Mouse (Mus musculus): ENCODE measurements around the gene Ptbp3. TPM values are rescaled to one million over a fixed set of nuclear protein-coding genes. Genes with fewer than 3 reads are reported as not detected.

Gene Ptbp3
- polyA plus RNA-seq, 1 experiment from 2014 or later = 47.5 TPM

- Histone ChIP-seq H3K9me3 (no peaks in the 10 kb centered on the region), H3K4me2 (replicated peaks) (no peak overlapping the region), H3K4me3 (no peak overlapping the region), H3K4me1 (no peaks in the 10 kb centered on the region), H3K27me3 (no peaks in the 10 kb centered on the region), H3K27ac (no peak overlapping the region), H3K9ac (no peak overlapping the region), H3K36me3 (no peaks in the 10 kb centered on the region)
- ATAC-seq (ENCODE audit: insufficient number of reproducible peaks, insufficient read depth, low FRiP score, low TSS enrichment) = no peak
- WGBS = 76% methylated on average over 3 of the region's 3 CpGs
Measured at GRCm38 (mm10) chr4:59444994-59445393, 104.2 kb downstream of the Ptbp3 start.

- Histone ChIP-seq H3K36me3 (no peaks in the 10 kb centered on the region), H3K9ac (no peak overlapping the region), H3K9me3 (no peaks in the 10 kb centered on the region), H3K4me2 (replicated peaks) (no peak overlapping the region), H3K4me3 (no peak overlapping the region), H3K27ac (no peak overlapping the region), H3K4me1 (no peaks in the 10 kb centered on the region), H3K27me3 (no peaks in the 10 kb centered on the region; the same call in 1 of the 2 replicates)
- no peak for ATAC-seq (ENCODE audit: insufficient number of reproducible peaks, insufficient read depth, low FRiP score, low TSS enrichment)
- WGBS = 73% methylated on average over 4 of the region's 4 CpGs
Measured at GRCm38 (mm10) chr4:59444085-59444484, 105.1 kb downstream of the Ptbp3 start.

- Histone ChIP-seq H3K27ac (no peak overlapping the region), H3K4me1 (0 out of 2 replicates have a peak, but pooled peaks cover 5% of the 10 kb centered on the region), H3K9me3 (no peaks in the 10 kb centered on the region), H3K9ac (no peak overlapping the region), H3K27me3 (peaks cover 14% of the 10 kb centered on the region; the same call in 1 of the 2 replicates), H3K36me3 (no peaks in the 10 kb centered on the region), H3K4me3 (no peak overlapping the region), H3K4me2 (replicated peaks) (no peak overlapping the region)
- no peak for ATAC-seq (ENCODE audit: insufficient number of reproducible peaks, insufficient read depth, low FRiP score, low TSS enrichment)
- WGBS = 85% methylated on average over 1 of the region's 1 CpGs
Measured at GRCm38 (mm10) chr4:59441265-59441664, 107.9 kb downstream of the Ptbp3 start.

- no peaks in the 10 kb centered on the region for H3K9me3 ChIP-seq
- no peak overlapping the region for H3K9ac ChIP-seq
- no peak overlapping the region for H3K4me2 ChIP-seq (replicated peaks)
- no peak for ATAC-seq (ENCODE audit: insufficient number of reproducible peaks, insufficient read depth, low FRiP score, low TSS enrichment)
- H3K4me3 ChIP-seq = no peak overlapping the region
- H3K36me3 ChIP-seq = no peaks in the 10 kb centered on the region
- 28% methylated on average over 2 of the region's 2 CpGs for WGBS
- H3K4me1 ChIP-seq = 0 out of 2 replicates have a peak, but pooled peaks cover 5% of the 10 kb centered on the region
- H3K27me3 ChIP-seq = peaks cover 14% of the 10 kb centered on the region; the same call in 1 of the 2 replicates
- no peak overlapping the region for H3K27ac ChIP-seq
Measured at GRCm38 (mm10) chr4:59439960-59440359, 109.2 kb downstream of the Ptbp3 start.

GRCm38 (mm10) chr4:59439041-59439440 lies 110.1 kb downstream of the Ptbp3 start:
- 33% methylated on average over 5 of the region's 5 CpGs for WGBS

GRCm38 (mm10) chr4:59437990-59438854 lies 110.9 kb downstream of the Ptbp3 start, which contains the start of gene Susd1:
TSS of gene Susd1 (minus strand) at chr4:59438633.
- Histone ChIP-seq H3K27me3 (peaks cover 14% of the 10 kb centered on the region; the same call in 1 of the 2 replicates), H3K4me1 (0 out of 2 replicates have a peak, but pooled peaks cover 5% of the 10 kb centered on the region), H3K9me3 (no peaks in the 10 kb centered on the region), H3K4me2 (replicated peaks) (peak within 1 kb of the TSS; percentile 100), H3K27ac (no peak within 1 kb of the TSS), H3K36me3 (no peaks in the 10 kb centered on the region), H3K9ac (peak within 1 kb of the TSS; percentile 73), H3K4me3 (peak within 1 kb of the TSS; percentile 65)
- under 1% methylated on average over 75 of the region's 75 CpGs for WGBS
- peak; percentile 70 for ATAC-seq (ENCODE audit: insufficient number of reproducible peaks, insufficient read depth, low FRiP score, low TSS enrichment)

More at GRCm38 (mm10) chr4:59439041-59439440, 110.1 kb downstream of the Ptbp3 start:
- Histone ChIP-seq H3K9me3 (no peaks in the 10 kb centered on the region), H3K9ac (no peak overlapping the region), H3K27me3 (peaks cover 14% of the 10 kb centered on the region; the same call in 1 of the 2 replicates), H3K36me3 (no peaks in the 10 kb centered on the region), H3K4me1 (0 out of 2 replicates have a peak, but pooled peaks cover 5% of the 10 kb centered on the region), H3K27ac (no peak overlapping the region), H3K4me2 (replicated peaks) (no peak overlapping the region), H3K4me3 (no peak overlapping the region)
- ATAC-seq (ENCODE audit: insufficient number of reproducible peaks, insufficient read depth, low FRiP score, low TSS enrichment) = no peak

- no peak for ATAC-seq (ENCODE audit: insufficient number of reproducible peaks, insufficient read depth, low FRiP score, low TSS enrichment)
- Histone ChIP-seq H3K4me1 (0 out of 2 replicates have a peak, but pooled peaks cover 5% of the 10 kb centered on the region), H3K4me2 (replicated peaks) (no peak overlapping the region), H3K9me3 (no peaks in the 10 kb centered on the region), H3K27ac (no peak overlapping the region), H3K36me3 (no peaks in the 10 kb centered on the region), H3K4me3 (no peak overlapping the region), H3K9ac (no peak overlapping the region), H3K27me3 (peaks cover 14% of the 10 kb centered on the region; the same call in 1 of the 2 replicates)
- 90% methylated on average over 4 of the region's 4 CpGs for WGBS
Measured at GRCm38 (mm10) chr4:59435951-59436350, 113.2 kb downstream of the Ptbp3 start.

- Histone ChIP-seq H3K27me3 (peaks cover 14% of the 10 kb centered on the region; the same call in 1 of the 2 replicates), H3K4me2 (replicated peaks) (no peak overlapping the region), H3K4me1 (0 out of 2 replicates have a peak, but pooled peaks cover 5% of the 10 kb centered on the region), H3K27ac (no peak overlapping the region), H3K9me3 (no peaks in the 10 kb centered on the region), H3K4me3 (no peak overlapping the region), H3K9ac (no peak overlapping the region), H3K36me3 (no peaks in the 10 kb centered on the region)
- no peak; the same call in 1 of the 2 replicates for ATAC-seq (ENCODE audit: insufficient number of reproducible peaks, insufficient read depth, low FRiP score, low TSS enrichment)
- 67% methylated on average over 3 of the region's 3 CpGs for WGBS
Measured at GRCm38 (mm10) chr4:59434039-59434438, 115.1 kb downstream of the Ptbp3 start.

- H3K4me3 ChIP-seq = no peak overlapping the region
- no peaks in the 10 kb centered on the region for H3K36me3 ChIP-seq
- no peak overlapping the region for H3K4me2 ChIP-seq (replicated peaks)
- 71% methylated on average over 6 of the region's 6 CpGs for WGBS
- no peaks in the 10 kb centered on the region for H3K27me3 ChIP-seq
- no peak overlapping the region for H3K9ac ChIP-seq
- no peak overlapping the region for H3K27ac ChIP-seq
- H3K9me3 ChIP-seq = no peaks in the 10 kb centered on the region
- ATAC-seq (ENCODE audit: insufficient number of reproducible peaks, insufficient read depth, low FRiP score, low TSS enrichment) = no peak
- no peaks in the 10 kb centered on the region for H3K4me1 ChIP-seq
Measured at GRCm38 (mm10) chr4:59429128-59429527, 120.0 kb downstream of the Ptbp3 start.

GRCm38 (mm10) chr4:59426429-59426828 lies 122.7 kb downstream of the Ptbp3 start:
- Histone ChIP-seq H3K36me3 (no peaks in the 10 kb centered on the region), H3K27ac (no peak overlapping the region), H3K4me3 (no peak overlapping the region), H3K4me2 (replicated peaks) (no peak overlapping the region), H3K4me1 (0 out of 2 replicates have a peak, but pooled peaks cover 3% of the 10 kb centered on the region), H3K9ac (no peak overlapping the region), H3K27me3 (no peaks in the 10 kb centered on the region), H3K9me3 (no peaks in the 10 kb centered on the region)
- WGBS = 89% methylated on average over 5 of the region's 5 CpGs
- no peak for ATAC-seq (ENCODE audit: insufficient number of reproducible peaks, insufficient read depth, low FRiP score, low TSS enrichment)

GRCm38 (mm10) chr4:59422808-59423207 lies 126.4 kb downstream of the Ptbp3 start:
- Histone ChIP-seq H3K36me3 (no peaks in the 10 kb centered on the region), H3K27ac (no peak overlapping the region), H3K27me3 (no peaks in the 10 kb centered on the region), H3K4me1 (peaks cover 3% of the 10 kb centered on the region; the same call in 1 of the 2 replicates), H3K4me2 (replicated peaks) (no peak overlapping the region), H3K9me3 (no peaks in the 10 kb centered on the region), H3K4me3 (no peak overlapping the region), H3K9ac (no peak overlapping the region)
- no peak for ATAC-seq (ENCODE audit: insufficient number of reproducible peaks, insufficient read depth, low FRiP score, low TSS enrichment)

All from embryonic facial prominence, embryonic 12.5 days (tissue).